Mouse (Mus musculus): ENCODE data around the gene Paqr8.

GRCm38 (mm10) chr1:20919728-20920127, 29.3 kb downstream of the Paqr8 start:
- TF ChIP-seq CTCF (IDR thresholded peaks at IDR 0.05; ENCODE audit: insufficient read depth, low read length) = no peak
- TF ChIP-seq POLR2A (IDR thresholded peaks at IDR 0.05; ENCODE audit: borderline replicate concordance, extremely low read depth, low read depth, low read length) = no peak

All from lung, adult 2 months (tissue).